Mouse (Mus musculus) gastrocnemius, postnatal 14 days (tissue): ENCODE data around the gene Kctd18. TPM values are rescaled to one million over a fixed set of nuclear protein-coding genes. Genes with fewer than 3 reads are reported as not detected.

ENCODE experiments used
- DNase-seq: peaks from one replicate; pipeline ENCODE4 v3.0.0; 2021; ENCODE audit warnings: mixed read lengths
- intact Hi-C: fragments of 180-260 bp; cut with DNase I; formaldehyde crosslinking; loops from one replicate; pipeline ENCODE4 v1.15.1; 2025; ENCODE audit warnings: low total_unique reads
- total RNA-seq, 2 experiments: library from RNA; stranded (reverse); gene quantifications; 2 replicates each; pipeline ENCODE4 v1.2.3; 2021

Gene Kctd18
- total RNA-seq, 2 experiments from 2014 or later, result 3.8 to 4.5 TPM

DNA sequence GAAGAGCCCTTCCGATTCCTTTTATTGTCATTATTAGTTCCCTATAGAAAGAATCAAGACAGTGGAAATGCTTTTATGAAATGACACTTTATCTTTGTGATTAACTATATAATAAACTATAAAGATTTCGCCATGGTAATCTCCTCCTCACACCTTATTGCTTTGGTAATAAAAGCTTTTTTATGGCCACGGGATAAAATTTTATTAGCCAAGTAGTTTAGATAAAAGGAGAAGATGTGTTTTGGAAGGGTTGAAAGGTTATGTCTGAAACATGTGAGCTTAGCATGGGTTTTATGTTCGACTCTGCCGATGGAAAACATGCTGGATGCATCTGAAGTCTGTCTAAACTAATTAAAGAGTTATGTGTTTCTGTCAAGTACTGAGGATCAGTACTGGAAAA, 101.4 kb downstream of the Kctd18 start:
- intact Hi-C loops, result no loop called here
- DNase-seq, result no peak

- intact Hi-C loops, result no loop called here
- no peak for DNase-seq
Measured at GRCm38 (mm10) chr1:57911561-57911960, 107.2 kb downstream of the Kctd18 start.

DNA sequence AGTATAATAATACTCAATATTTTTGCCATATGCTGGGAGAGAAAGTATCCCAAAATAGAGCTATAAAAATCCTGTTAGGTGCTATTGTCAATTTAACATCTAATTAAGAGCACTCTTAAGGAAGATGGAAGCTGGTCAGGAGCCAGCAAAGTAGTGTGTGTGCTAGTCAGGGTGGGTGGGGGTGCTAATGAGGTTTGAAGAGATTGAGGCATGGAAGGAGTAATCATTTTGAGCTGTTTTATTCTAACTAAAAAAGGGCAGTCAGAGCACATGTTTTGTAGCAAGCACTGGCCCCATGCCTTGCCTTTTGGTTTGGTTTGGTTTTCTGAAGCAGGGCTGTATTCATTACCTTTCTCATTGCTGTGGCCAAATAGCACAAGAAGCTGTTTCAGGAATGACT, 112.4 kb downstream of the Kctd18 start:
- no peak for DNase-seq

GRCm38 (mm10) chr1:57905912-57906311, 112.8 kb downstream of the Kctd18 start:
- DNase-seq, result no peak
- intact Hi-C loops, result no loop called here

More for the DNA sequence above, 112.4 kb downstream of the Kctd18 start:
- intact Hi-C loops, result no loop called here

Other genes with a start within 250 kb of the Kctd18 start
- 10 to 100 TPM; 14.8 to 18.2 TPM for gene Spats2l, start 244.8 kb downstream of the Kctd18 start, total RNA-seq
- gene Sgo2a, start 23.0 kb downstream of the Kctd18 start, total RNA-seq, result 1 to 10 TPM; 1.3 to 1.7 TPM
- gene Aox1, start 11.0 kb upstream of the Kctd18 start, total RNA-seq, result 1 to 10 TPM; 3.6 to 4.9 TPM
- under 1 TPM; 0.08 to 0.29 TPM for gene Aox3, start 94.2 kb upstream of the Kctd18 start, total RNA-seq
- under 1 TPM in 1 of 2 experiments, not detected in 1; 0.14 TPM for gene Aox4, start 191.4 kb upstream of the Kctd18 start, total RNA-seq